Mouse (Mus musculus): ENCODE data around the gene Endou. TPM values are rescaled to one million over a fixed set of nuclear protein-coding genes. Genes with fewer than 3 reads are reported as not detected.
A peak's percentile ranks its signal among the peaks of the same experiment; 100 is the strongest.

Gene Endou
- total RNA-seq, 2 experiments from 2014 or later, result 0.27 to 0.71 TPM

DNA sequence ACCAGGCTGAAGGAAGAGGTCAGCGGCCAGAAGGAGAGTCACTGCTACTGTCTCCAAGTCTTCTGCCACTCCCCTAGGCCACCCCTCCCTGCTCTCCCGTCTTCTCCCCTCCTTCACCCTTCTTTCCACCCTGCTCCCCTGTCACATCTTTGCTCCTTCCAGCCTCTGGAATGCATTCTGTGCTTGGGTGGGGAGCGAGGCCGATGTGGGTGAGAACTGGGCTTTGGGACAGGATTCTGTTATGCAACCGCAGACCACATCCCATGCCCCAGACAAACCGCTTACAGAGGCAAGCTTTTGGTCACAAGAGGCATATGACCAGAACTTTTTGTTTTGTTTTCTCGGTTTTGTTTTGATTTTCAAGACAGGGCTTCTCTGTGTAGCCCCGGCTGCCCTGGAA lies 4.1 kb downstream of the Endou start:
- no peak for DNase-seq

DNA sequence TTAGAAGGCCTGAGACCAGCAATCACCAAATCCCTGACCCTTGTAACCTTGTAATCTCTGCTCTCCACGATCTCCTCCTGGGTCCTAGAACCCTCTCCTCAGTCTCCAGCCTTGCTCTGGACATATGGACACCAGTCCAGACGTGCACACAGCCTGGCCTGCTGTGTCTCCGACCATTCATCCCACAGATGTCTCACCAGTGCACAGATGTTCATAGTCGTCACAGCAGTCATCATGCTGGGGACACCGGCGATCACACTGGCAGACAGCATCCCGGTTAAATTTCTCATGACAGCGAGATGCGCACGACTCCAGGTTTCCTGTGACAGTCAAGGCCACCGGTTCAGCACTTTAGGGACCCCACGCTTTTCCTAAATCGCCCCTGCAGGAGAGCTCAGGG lies 4.8 kb downstream of the Endou start:
- DNase-seq, result no peak

GRCm38 (mm10) chr15:97725198-97725785 lies 5.8 kb downstream of the Endou start:
- DNase-seq, result no peak

- DNase-seq, result no peak
Measured at GRCm38 (mm10) chr15:97724346-97725197, 6.6 kb downstream of the Endou start.

- DNase-seq, result no peak
Measured at GRCm38 (mm10) chr15:97723536-97724345, 7.4 kb downstream of the Endou start.

GRCm38 (mm10) chr15:97721008-97721701 lies 10.0 kb downstream of the Endou start:
- no peak for DNase-seq

DNA sequence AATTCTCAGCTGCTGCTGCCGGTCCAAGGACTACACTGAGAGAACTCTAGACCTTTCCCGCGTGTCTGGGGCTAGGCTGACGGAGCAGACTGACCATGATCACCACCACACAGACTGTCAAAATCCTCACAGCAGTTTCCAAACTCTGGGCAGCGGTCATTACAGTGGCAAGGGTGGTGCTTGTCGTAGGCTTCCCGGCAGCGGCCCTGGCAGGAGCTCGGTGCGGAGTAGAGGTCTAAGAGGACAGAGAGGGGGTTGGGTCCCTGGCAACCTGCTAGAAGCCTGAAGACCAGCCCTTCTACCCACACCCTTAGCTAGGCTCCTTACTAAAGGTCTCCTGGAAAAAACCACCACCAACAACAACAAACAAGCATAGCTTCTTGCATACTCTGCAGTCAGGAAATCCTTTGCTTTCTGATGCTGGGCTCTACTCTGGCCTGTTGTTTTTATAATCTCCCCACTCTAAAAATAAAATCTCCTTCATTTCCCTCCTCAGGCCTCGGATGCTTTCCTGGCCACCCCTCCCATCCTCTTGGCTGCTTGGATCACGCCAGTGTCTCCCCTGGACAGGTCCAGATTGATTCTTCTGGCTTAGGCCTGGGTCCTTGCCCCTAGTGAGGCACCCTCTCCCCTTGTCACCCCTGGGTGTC lies 11.0 kb downstream of the Endou start:
- no peak for DNase-seq

DNA sequence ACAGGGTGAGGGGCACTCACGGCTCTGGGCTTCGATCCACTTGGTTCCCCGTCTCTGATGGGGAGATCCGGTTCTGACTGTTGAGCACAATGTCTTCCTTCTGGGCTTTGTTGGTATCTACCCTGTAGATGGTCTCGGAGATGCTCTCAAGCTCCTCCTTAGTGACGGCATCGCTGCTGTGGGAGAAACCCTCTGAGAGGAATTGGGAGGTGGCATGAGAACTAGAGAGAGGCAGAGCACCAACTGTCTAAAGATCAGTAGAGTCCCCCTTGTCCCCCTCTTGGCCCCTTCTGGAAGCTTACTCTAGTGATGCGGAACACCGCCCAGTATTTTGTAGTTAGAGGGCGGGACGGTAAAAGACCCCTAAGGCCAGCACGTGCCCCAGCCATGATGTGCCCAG lies 11.6 kb downstream of the Endou start:
- no peak for DNase-seq

GRCm38 (mm10) chr15:97718535-97719155 lies 12.5 kb downstream of the Endou start:
- DNase-seq, result no peak

- DNase-seq, result peak in 1 of 2 experiments; percentile 35
Measured at GRCm38 (mm10) chr15:97717861-97718534, 13.1 kb downstream of the Endou start.

DNA sequence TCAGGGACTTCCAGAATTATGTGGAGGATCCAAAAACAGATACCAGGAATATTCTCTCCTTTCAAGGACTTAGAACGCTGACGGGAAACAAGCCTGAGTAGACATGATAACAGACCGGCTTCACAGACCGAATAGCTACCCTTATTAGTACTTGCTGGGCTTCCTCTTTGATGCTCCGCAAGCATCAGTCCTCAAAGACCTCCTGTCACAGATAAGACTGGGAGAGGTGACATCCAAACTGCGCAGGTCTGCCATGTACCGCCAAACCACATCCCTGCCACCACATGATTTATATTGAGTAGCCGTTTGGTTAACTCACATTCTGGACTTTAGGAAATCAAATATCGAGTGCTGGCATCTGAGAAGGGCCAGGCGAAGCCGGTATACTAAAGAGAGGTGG lies 14.4 kb downstream of the Endou start:
- DNase-seq, result no peak

- DNase-seq, result no peak
Measured at GRCm38 (mm10) chr15:97715734-97716133, 15.4 kb downstream of the Endou start.

DNA sequence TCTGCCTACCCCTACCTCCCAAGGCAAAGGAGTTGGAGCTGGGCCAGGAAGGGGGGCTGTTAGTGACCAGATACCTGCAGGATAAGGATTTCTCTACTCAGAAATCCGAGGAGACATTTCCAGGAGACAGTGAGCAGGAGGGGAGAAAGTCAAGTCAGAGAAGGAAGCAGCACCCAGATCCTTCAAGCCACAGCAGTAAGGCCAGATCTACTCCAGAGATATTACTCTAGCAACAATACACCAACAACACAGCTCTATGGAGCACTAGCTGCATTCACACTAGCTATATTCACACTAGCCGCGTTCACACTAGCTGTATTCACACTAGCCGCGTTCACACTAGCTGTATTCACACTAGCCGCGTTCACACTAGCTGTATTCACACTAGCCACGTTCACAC lies 16.1 kb downstream of the Endou start:
- no peak for DNase-seq

- no peak for DNase-seq
Measured at GRCm38 (mm10) chr15:97712546-97712945, 18.6 kb downstream of the Endou start.

DNA sequence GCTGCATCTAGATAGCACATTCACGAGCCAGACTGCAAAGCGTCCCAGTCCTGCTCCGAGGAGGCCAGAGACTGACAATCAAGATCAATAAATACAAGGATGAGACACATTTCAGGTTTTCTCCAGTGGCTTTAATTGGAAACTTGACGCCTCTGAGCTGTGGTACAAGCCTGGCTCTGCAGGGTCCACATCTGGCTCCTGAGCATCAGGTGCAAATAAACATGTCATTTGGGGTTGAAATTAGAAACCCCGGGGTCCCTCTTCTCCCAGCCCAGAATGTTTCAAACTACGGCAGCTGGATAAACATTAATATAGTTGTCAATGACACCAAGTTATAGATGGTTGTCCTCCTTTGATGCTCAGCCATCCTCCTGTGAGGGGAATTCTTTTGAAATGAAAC lies 20.2 kb downstream of the Endou start:
- no peak for DNase-seq

DNA sequence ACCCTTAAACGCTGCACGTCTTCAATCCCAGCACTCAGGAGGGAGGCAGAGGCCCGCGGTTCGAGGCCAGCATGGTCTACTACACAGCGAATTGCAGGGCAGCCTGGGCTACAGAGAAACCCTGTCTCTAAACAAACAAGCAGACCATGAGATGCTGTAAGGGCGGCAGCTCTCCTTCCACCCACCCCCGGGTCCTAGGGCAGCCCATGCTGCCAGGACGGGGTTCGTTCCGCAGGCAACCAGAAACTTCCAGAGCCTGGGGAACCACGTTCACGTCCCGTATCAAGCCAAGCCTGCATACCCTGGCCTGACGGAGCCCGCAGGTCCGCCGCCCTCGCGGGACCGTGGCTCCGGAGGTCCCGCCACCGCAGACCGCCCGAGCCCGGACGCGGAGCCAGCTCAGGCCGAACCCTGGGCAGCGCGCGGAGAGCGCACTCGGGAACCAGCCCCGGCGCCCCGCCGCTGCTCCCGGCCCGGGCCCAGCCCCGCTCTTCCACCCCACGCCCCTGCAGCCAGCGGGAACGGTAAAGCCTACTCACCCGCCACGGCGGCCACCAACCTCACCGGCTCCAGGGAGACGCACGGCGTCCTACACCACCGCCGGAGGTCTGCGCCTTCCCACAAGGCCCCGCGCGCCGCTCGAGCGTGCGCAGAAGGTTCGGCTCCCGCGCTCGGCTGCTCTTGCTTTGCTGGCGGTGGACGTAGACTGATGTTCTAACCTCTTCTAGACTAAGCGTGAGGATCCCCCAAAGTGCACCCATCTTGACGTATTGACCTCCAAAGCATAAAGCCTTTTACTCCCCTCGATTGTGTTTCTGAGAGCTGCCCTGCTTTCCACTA lies 25.7 kb downstream of the Endou start, which contains the start of gene Rpap3:
Gene Rpap3, minus strand, starts transcription at position 615 of the 840 bp plus-strand sequence.
- peak; percentile 86 to 88 for DNase-seq

DNA sequence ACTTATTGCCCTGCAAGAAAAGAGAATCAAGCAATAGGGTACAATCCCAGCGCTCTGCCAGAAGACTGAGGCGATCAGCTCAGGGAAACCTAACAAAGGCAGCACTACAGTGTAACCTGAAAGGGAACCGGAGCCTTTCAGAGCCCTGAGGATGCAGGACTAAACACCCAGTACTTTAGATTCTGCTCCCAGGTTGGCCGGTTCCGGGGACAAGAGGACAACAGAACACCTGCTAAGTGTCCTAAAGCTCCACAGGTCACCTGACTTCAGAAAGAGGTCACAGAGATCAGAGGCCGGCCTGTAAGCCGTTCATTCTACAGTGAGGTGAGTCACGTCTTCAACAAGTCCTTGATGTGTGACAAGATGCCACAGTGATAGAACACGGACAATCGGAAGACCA lies 34.5 kb downstream of the Endou start:
- DNase-seq, result no peak

DNA sequence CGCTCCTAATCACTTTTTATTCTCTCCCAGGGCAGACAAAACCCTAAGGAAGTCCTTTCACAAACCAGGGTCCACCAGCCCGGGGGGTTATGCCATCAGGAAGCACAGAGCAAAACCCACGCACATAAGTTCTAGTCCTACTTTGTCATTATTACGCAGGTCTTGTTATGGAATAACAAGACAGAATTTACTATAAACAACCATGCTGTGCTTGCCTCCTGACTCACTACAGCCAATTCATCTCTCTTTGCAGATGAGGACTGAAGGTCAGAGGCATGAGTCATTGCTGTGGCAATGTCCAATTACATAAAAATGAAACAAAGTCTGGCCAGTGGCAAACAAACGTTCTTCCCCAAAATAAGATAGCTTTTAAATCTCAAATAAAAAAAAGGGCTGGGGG lies 37.7 kb downstream of the Endou start:
- DNase-seq, result no peak

- no peak for DNase-seq
Measured at GRCm38 (mm10) chr15:97684118-97684517, 47.0 kb downstream of the Endou start.

- DNase-seq, result no peak
Measured at GRCm38 (mm10) chr15:97682053-97682452, 49.1 kb downstream of the Endou start.
